Mouse (Mus musculus): ENCODE results near the gene Dnajc15.

- TF ChIP-seq USF1 (IDR thresholded peaks at IDR 0.05; ENCODE audit: low read depth) (no peak), CTCF (IDR thresholded peaks at IDR 0.05; ENCODE audit: control insufficient read depth, insufficient read depth, insufficient read length) (no peak)
Observed at GRCm38 (mm10) chr14:77825121-77825520, 49.8 kb downstream of the Dnajc15 start.
